Mouse (Mus musculus): Measurements from ENCODE around the gene Serac1. TPM values are rescaled to one million over a fixed set of nuclear protein-coding genes. Genes with fewer than 3 reads are reported as not detected.

Gene Serac1
- total RNA-seq (2023) = 1 to 10 TPM; 5.7 to 8.1 TPM

DNA sequence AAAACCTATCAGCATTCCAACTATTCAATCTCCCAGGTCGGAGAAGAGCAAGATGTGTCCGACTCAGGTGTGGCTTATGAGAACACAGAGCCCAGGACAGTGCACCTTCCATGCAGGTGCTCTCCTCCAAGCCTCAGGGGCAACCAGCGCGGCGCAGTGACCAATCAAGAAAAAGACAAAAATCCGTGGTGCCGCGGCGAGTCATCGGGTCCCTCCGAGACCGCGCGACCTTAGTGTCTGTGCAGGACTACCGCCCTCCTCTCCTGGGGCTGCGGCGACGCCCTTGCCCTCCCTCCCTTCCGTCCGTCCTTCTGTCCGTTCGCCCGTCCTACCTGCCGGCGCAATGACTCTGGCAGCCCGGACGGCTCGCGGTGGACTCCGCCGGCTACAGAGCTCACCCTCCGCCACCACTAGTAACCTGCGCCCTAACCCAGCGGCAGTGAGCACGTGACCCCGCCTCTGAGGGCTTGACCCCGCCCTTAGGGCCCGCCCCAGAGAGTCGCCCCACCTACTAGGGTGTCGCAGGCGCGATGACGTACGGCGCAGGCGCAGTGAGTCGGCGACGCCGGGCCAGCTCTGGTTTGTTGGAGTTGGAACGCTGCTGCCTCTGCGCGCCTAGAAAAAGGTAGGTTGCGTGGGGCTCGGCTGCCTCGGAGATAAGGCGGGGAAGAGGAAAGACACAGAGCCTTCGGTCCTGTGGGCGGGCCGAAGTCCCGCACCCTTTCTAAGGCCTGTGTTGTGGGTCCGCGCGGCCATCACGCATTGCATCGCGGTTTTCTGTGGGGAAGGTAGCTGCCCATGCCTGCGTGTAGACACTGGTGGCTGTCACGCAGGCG, at the start of gene Serac1, which contains the start of gene Gtf2h5:
Gene Serac1 (minus strand): TSS at position 455 of the 836 bp plus-strand sequence.
Gene Gtf2h5 (plus strand): TSS at position 500 of the 836 bp plus-strand sequence.

DNA sequence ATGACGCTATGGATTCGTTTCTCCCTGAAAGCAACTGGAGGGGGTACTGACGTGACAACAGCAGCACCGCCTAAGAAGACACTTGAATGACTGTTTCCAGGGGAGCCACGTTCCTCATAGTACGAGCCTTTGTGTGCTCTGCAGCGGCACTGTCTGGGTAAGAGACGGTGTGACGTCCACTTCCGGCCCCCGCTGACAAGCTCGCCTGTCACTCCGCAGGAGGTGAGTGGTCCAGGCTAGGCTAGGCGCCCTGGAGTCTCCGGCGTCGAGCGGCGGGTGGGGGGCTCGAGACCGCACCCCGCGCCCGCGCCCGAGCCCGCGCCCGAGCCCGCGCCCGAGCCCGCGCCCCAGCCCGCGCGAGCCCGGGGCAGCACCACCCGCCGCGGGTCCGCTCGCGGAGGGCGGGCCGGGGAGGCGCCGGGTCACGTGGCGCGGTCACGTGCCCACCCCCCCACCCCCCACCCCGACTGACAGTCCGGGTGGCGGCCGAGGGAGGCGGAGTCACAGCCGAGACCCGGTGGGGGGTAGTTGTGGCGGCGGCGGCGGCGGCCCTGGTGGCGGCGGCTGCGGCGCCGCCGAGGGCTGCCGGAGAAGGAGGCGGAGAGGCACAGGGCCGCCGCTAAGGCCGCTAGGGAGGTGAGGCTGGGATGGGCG, 26.9 kb upstream of the Serac1 start, which contains the start of gene Tulp4:
Gene Tulp4 (plus strand): TSS at position 77 of the 654 bp plus-strand sequence.

Other genes starting within 250 kb of the Serac1 start
- gene Snx9, start 238.4 kb downstream of the Serac1 start, total RNA-seq (2023) = 10 to 100 TPM in 1 of 2 experiments, 1 to 10 TPM in 1; 8.5 to 12.1 TPM
- gene Synj2, start 138.5 kb downstream of the Serac1 start, total RNA-seq (2023) = 10 to 100 TPM; 18.0 to 21.8 TPM
- gene Gtf2h5, start within 50 bp of the Serac1 start, total RNA-seq (2023) = 10 to 100 TPM; 52.8 to 59.8 TPM
- 10 to 100 TPM; 91.9 to 92.0 TPM for gene Tulp4, start 26.7 kb upstream of the Serac1 start, total RNA-seq (2023)
- 1 to 10 TPM; 8.5 to 8.8 TPM for gene Tmem181a, start 177.1 kb upstream of the Serac1 start, total RNA-seq (2023)
- gene Dynlt1a, start 237.8 kb upstream of the Serac1 start, total RNA-seq (2023) = 10 to 100 TPM in 1 of 2 experiments, 1 to 10 TPM in 1; 6.7 to 11.0 TPM